Mouse (Mus musculus) Patski (cell line): ENCODE measurements around the gene Hoxc6. TPM values are rescaled to one million over a fixed set of nuclear protein-coding genes. Genes with fewer than 3 reads are reported as not detected.

Experiments used
- ATAC-seq: fragments of 100-300 bp; one replicate; pipeline ENCODE4 v1.8.0; 2021
- CTCF ChIA-PET: fragments of 350-600 bp; sonication (Branson Sonifier 250); formaldehyde crosslinking; loops from one replicate; lab custom pipeline; 2022; ENCODE audit warnings: inconsistent platforms; lab: Charles Lee
- POLR2A ChIA-PET: fragments of 350-600 bp; sonication (Branson Sonifier 250); formaldehyde crosslinking; loops from one replicate; lab custom pipeline; 2022; ENCODE audit warnings: antibody characterized with exemption, inconsistent platforms; lab: Charles Lee
- DNase-seq: peaks from one replicate; pipeline ENCODE4 v3.0.0-alpha.2; 2011; ENCODE audit warnings: low read depth, low spot score
- H3K27me3 ChIP-seq: fragments of 371-371 bp; one replicate; pipeline ENCODE4 v1.5.1; 2021
- CTCF ChIP-seq: fragments of 100-300 bp; IDR thresholded peaks from one replicate; pipeline ENCODE4 v1.5.1; 2021
- in situ Hi-C: fragments of 300-500 bp; cut with MboI; formaldehyde crosslinking; loops from 3 replicates; pipeline ENCODE4 v1.11.1; 2018; ENCODE audit warnings: low pct_unique_long_range_greater_than_20kb, mixed read lengths
- polyA plus RNA-seq: library from polyadenylated mRNA; unstranded; gene quantifications from one replicate; pipeline ENCODE4 v1.2.3, GENCODE M21; 2021

The Hoxc6 gene
- polyA plus RNA-seq, 1 experiment from 2014 or later, result 1.8 TPM

- CTCF ChIA-PET, result interaction anchor here (1.0 to 2.0 kb wide), 3 partner anchors 11 to 132 kb away, joined by 3 to 8 read pairs (median 3); no protein-coding TSS in a partner anchor
- TF ChIP-seq CTCF, result no peak
- in situ Hi-C loops, result no loop called here
- H3K27me3 ChIP-seq, result no peaks in the 10 kb centered on the region
- ATAC-seq (no peak), DNase-seq (no peak)
- POLR2A ChIA-PET, result interaction anchor here (0.8 to 1.2 kb wide), 3 partner anchors 11 to 167 kb away, joined by 3 to 5 read pairs (median 3); no protein-coding TSS in a partner anchor
These were observed 638 bp downstream of the Hoxc6 start for GRCm38 (mm10) chr15:102998608-102999182.

- TF ChIP-seq CTCF, result no peak
These were observed 1.2 kb downstream of the Hoxc6 start for GRCm38 (mm10) chr15:102999183-102999831.

GRCm38 (mm10) chr15:102999955-103000354, 1.9 kb downstream of the Hoxc6 start:
- in situ Hi-C loops, result no loop called here
- ATAC-seq, result no peak

More at GRCm38 (mm10) chr15:102999183-102999831, 1.2 kb downstream of the Hoxc6 start:
- in situ Hi-C loops, result no loop called here
- no peaks in the 10 kb centered on the region for H3K27me3 ChIP-seq
- ChIA-PET POLR2A (interaction anchor here (0.5 to 1.2 kb wide), 4 partner anchors 9 to 166 kb away, joined by 3 to 5 read pairs (median 3); no protein-coding TSS in a partner anchor), CTCF (interaction anchor here (1.2 to 2.0 kb wide), 3 partner anchors 12 to 94 kb away, joined by 3 to 8 read pairs (median 3); no protein-coding TSS in a partner anchor)
- DNase-seq (no peak), ATAC-seq (peak; percentile 32)

GRCm38 (mm10) chr15:103000501-103000901, 2.4 kb downstream of the Hoxc6 start:
- no peak for TF ChIP-seq CTCF
- no peak for DNase-seq
- in situ Hi-C loops, result no loop called here
- no peak for ATAC-seq
- ChIA-PET CTCF (interaction anchor here (1.2 to 1.8 kb wide), 2 partner anchors 13 to 178 kb away, joined by 3 to 7 read pairs; no protein-coding TSS in a partner anchor), POLR2A (no interaction called here)
- H3K27me3 ChIP-seq, result no peaks in the 10 kb centered on the region

More at GRCm38 (mm10) chr15:102999955-103000354, 1.9 kb downstream of the Hoxc6 start:
- no peak for TF ChIP-seq CTCF
- DNase-seq, result no peak
- H3K27me3 ChIP-seq, result no peaks in the 10 kb centered on the region
- ChIA-PET CTCF (interaction anchor here (1.2 to 2.0 kb wide), 3 partner anchors 12 to 178 kb away, joined by 3 to 8 read pairs (median 7); no protein-coding TSS in a partner anchor), POLR2A (interaction anchor here (0.5 kb wide), 1 partner anchor 8 kb away, joined by 3 read pairs; no protein-coding TSS in a partner anchor)

GRCm38 (mm10) chr15:103001370-103001769, 3.3 kb downstream of the Hoxc6 start:
- no peak for ATAC-seq
- POLR2A ChIA-PET, result no interaction called here
- CTCF ChIA-PET, result interaction anchor here (1.8 kb wide), 1 partner anchor 177 kb away, joined by 7 read pairs; no protein-coding TSS in a partner anchor
- TF ChIP-seq CTCF, result no peak
- in situ Hi-C loops, result no loop called here
- DNase-seq, result no peak
- no peaks in the 10 kb centered on the region for H3K27me3 ChIP-seq

GRCm38 (mm10) chr15:103002156-103002555, 4.1 kb downstream of the Hoxc6 start:
- in situ Hi-C loops, result no loop called here
- ChIA-PET POLR2A (no interaction called here), CTCF (no interaction called here)
- no peaks in the 10 kb centered on the region for H3K27me3 ChIP-seq
- DNase-seq (no peak), ATAC-seq (no peak)
- TF ChIP-seq CTCF, result no peak

GRCm38 (mm10) chr15:103002821-103003448, 4.9 kb downstream of the Hoxc6 start:
- DNase-seq (no peak), ATAC-seq (no peak)
- POLR2A ChIA-PET, result no interaction called here
- no peaks in the 10 kb centered on the region for H3K27me3 ChIP-seq
- in situ Hi-C loops, result no loop called here
- CTCF ChIA-PET, result no interaction called here
- no peak for TF ChIP-seq CTCF

GRCm38 (mm10) chr15:103005308-103005707, 7.3 kb downstream of the Hoxc6 start:
- in situ Hi-C loops, result no loop called here
- ChIA-PET CTCF (interaction anchor here (1.0 to 4.3 kb wide), 5 partner anchors 8 to 172 kb away, joined by 3 to 19 read pairs (median 11); no protein-coding TSS in a partner anchor), POLR2A (no interaction called here)
- no peaks in the 10 kb centered on the region for H3K27me3 ChIP-seq
- ATAC-seq (no peak), DNase-seq (no peak)
- no peak for TF ChIP-seq CTCF

- in situ Hi-C loops, result no loop called here
- CTCF ChIA-PET, result interaction anchor here (1.0 to 4.3 kb wide), 5 partner anchors 8 to 172 kb away, joined by 3 to 19 read pairs (median 11); partner anchors contain the start of gene Hoxc10
- POLR2A ChIA-PET, result no interaction called here
- H3K27me3 ChIP-seq, result no peaks in the 10 kb centered on the region
- no peak for ATAC-seq
- no peak for TF ChIP-seq CTCF
- no peak for DNase-seq
These were observed 7.7 kb downstream of the Hoxc6 start for GRCm38 (mm10) chr15:103005797-103006196.

GRCm38 (mm10) chr15:103006326-103006725, 8.3 kb downstream of the Hoxc6 start:
- ATAC-seq, result no peak
- no peak for DNase-seq
- in situ Hi-C loops, result no loop called here
- TF ChIP-seq CTCF, result no peak
- H3K27me3 ChIP-seq, result no peaks in the 10 kb centered on the region
- POLR2A ChIA-PET, result interaction anchor here (0.5 kb wide), 1 partner anchor 17 kb away, joined by 5 read pairs; no protein-coding TSS in a partner anchor
- CTCF ChIA-PET, result interaction anchor here (1.0 to 4.3 kb wide), 4 partner anchors 40 to 171 kb away, joined by 3 to 19 read pairs (median 8); partner anchors contain the start of gene Hoxc10
